Mouse (Mus musculus): Measurements from ENCODE around the gene Tomm40. TPM values are rescaled to one million over a fixed set of nuclear protein-coding genes. Genes with fewer than 3 reads are reported as not detected.

Gene Tomm40
- total and polyA plus RNA-seq, 2 experiments = 22.3 to 56.2 TPM

GRCm38 (mm10) chr7:19742468-19742867 is 27.2 kb upstream of the Tomm40 start:
- H3K79me2 ChIP-seq (ENCODE audit: control insufficient read depth, insufficient read depth, low read length) = peaks cover 12% of the 10 kb centered on the region; the same call in 1 of the 2 replicates
- WGBS = 54% methylated on average over 5 of the region's 5 CpGs
- no peak overlapping the region for H3K27ac ChIP-seq (replicated peaks; ENCODE audit: insufficient read depth, low read depth, low read length)
- TF ChIP-seq CTCF (IDR thresholded peaks at IDR 0.05; ENCODE audit: low read depth, low read length) = no peak
- no peaks in the 10 kb centered on the region for H3K27me3 ChIP-seq (ENCODE audit: control insufficient read depth, insufficient read depth, low read length)
- DNase-seq (ENCODE audit: extremely low read depth, low read depth, low spot score) = no peak
- H3K4me3 ChIP-seq (ENCODE audit: insufficient read depth, low read depth, low read length) = no peak overlapping the region
- H3K4me1 ChIP-seq (ENCODE audit: control insufficient read depth, insufficient read depth, low read length) = peaks cover 8% of the 10 kb centered on the region; the same call in 1 of the 2 replicates
- no peak overlapping the region for H3K9ac ChIP-seq (ENCODE audit: low read depth, low read length)
- peaks cover 2% of the 10 kb centered on the region; the same call in 1 of the 2 replicates for H3K36me3 ChIP-seq (ENCODE audit: control insufficient read depth, insufficient read depth, low read length)

- H3K27me3 ChIP-seq (ENCODE audit: control insufficient read depth, insufficient read depth, low read length) = no peaks in the 10 kb centered on the region
- DNase-seq (ENCODE audit: extremely low read depth, low read depth, low spot score) = no peak
- peaks cover 5% of the 10 kb centered on the region; the same call in 1 of the 2 replicates for H3K79me2 ChIP-seq (ENCODE audit: control insufficient read depth, insufficient read depth, low read length)
- peaks cover 2% of the 10 kb centered on the region; the same call in 1 of the 2 replicates for H3K4me1 ChIP-seq (ENCODE audit: control insufficient read depth, insufficient read depth, low read length)
- no peak overlapping the region for H3K4me3 ChIP-seq (ENCODE audit: insufficient read depth, low read depth, low read length)
- H3K36me3 ChIP-seq (ENCODE audit: control insufficient read depth, insufficient read depth, low read length) = peaks cover 4% of the 10 kb centered on the region
- H3K27ac ChIP-seq (replicated peaks; ENCODE audit: insufficient read depth, low read depth, low read length) = no peak overlapping the region
- 53% methylated on average over 8 of the region's 8 CpGs for WGBS
- no peak for TF ChIP-seq CTCF (IDR thresholded peaks at IDR 0.05; ENCODE audit: low read depth, low read length)
- TF ChIP-seq POLR2A (IDR thresholded peaks at IDR 0.05; ENCODE audit: extremely low read depth, insufficient read depth, low read length) = no peak
- no peak overlapping the region for H3K9ac ChIP-seq (ENCODE audit: low read depth, low read length)
Observed at GRCm38 (mm10) chr7:19741329-19742031, 26.2 kb upstream of the Tomm40 start.

- peaks cover 5% of the 10 kb centered on the region for H3K36me3 ChIP-seq (ENCODE audit: control insufficient read depth, insufficient read depth, low read length)
- TF ChIP-seq POLR2A (IDR thresholded peaks at IDR 0.05; ENCODE audit: extremely low read depth, insufficient read depth, low read length) (no peak), CTCF (IDR thresholded peaks at IDR 0.05; ENCODE audit: low read depth, low read length) (peak; percentile 50)
- no peak overlapping the region for H3K27ac ChIP-seq (replicated peaks; ENCODE audit: insufficient read depth, low read depth, low read length)
- no peak for DNase-seq (ENCODE audit: extremely low read depth, low read depth, low spot score)
- no peaks in the 10 kb centered on the region for H3K4me1 ChIP-seq (ENCODE audit: control insufficient read depth, insufficient read depth, low read length)
- H3K4me3 ChIP-seq (ENCODE audit: insufficient read depth, low read depth, low read length) = no peak overlapping the region
- 86% methylated on average over 11 of the region's 11 CpGs for WGBS
- no peak overlapping the region for H3K9ac ChIP-seq (ENCODE audit: low read depth, low read length)
- no peaks in the 10 kb centered on the region for H3K27me3 ChIP-seq (ENCODE audit: control insufficient read depth, insufficient read depth, low read length)
- peaks cover 3% of the 10 kb centered on the region; the same call in 1 of the 2 replicates for H3K79me2 ChIP-seq (ENCODE audit: control insufficient read depth, insufficient read depth, low read length)
Observed at GRCm38 (mm10) chr7:19740269-19740668, 25.0 kb upstream of the Tomm40 start.

- Histone ChIP-seq H3K36me3 (ENCODE audit: control insufficient read depth, insufficient read depth, low read length) (peaks cover 12% of the 10 kb centered on the region), H3K4me1 (ENCODE audit: control insufficient read depth, insufficient read depth, low read length) (no peaks in the 10 kb centered on the region), H3K27me3 (ENCODE audit: control insufficient read depth, insufficient read depth, low read length) (no peaks in the 10 kb centered on the region), H3K9ac (ENCODE audit: low read depth, low read length) (no peak overlapping the region), H3K79me2 (ENCODE audit: control insufficient read depth, insufficient read depth, low read length) (peaks cover 3% of the 10 kb centered on the region; the same call in 1 of the 2 replicates), H3K4me3 (ENCODE audit: insufficient read depth, low read depth, low read length) (no peak overlapping the region), H3K27ac (replicated peaks; ENCODE audit: insufficient read depth, low read depth, low read length) (no peak overlapping the region)
- 96% methylated on average over 3 of the region's 3 CpGs for WGBS
- TF ChIP-seq CTCF (IDR thresholded peaks at IDR 0.05; ENCODE audit: low read depth, low read length) = peak; percentile 28; the same call in 1 of the 2 replicates
- TF ChIP-seq POLR2A (IDR thresholded peaks at IDR 0.05; ENCODE audit: extremely low read depth, insufficient read depth, low read length) = no peak
- DNase-seq (ENCODE audit: extremely low read depth, low read depth, low spot score) = no peak
Observed at GRCm38 (mm10) chr7:19738771-19739170, 23.5 kb upstream of the Tomm40 start.

GRCm38 (mm10) chr7:19736389-19737057 is 21.3 kb upstream of the Tomm40 start:
- H3K27ac ChIP-seq (replicated peaks; ENCODE audit: insufficient read depth, low read depth, low read length) = no peak overlapping the region
- WGBS = 84% methylated on average over 16 of the region's 16 CpGs
- no peak overlapping the region for H3K9ac ChIP-seq (ENCODE audit: low read depth, low read length)
- H3K4me1 ChIP-seq (ENCODE audit: control insufficient read depth, insufficient read depth, low read length) = no peaks in the 10 kb centered on the region
- DNase-seq (ENCODE audit: extremely low read depth, low read depth, low spot score) = no peak
- no peak overlapping the region for H3K4me3 ChIP-seq (ENCODE audit: insufficient read depth, low read depth, low read length)
- peaks cover 3% of the 10 kb centered on the region; the same call in 1 of the 2 replicates for H3K79me2 ChIP-seq (ENCODE audit: control insufficient read depth, insufficient read depth, low read length)
- no peaks in the 10 kb centered on the region for H3K27me3 ChIP-seq (ENCODE audit: control insufficient read depth, insufficient read depth, low read length)
- TF ChIP-seq POLR2A (IDR thresholded peaks at IDR 0.05; ENCODE audit: extremely low read depth, insufficient read depth, low read length) (no peak), CTCF (IDR thresholded peaks at IDR 0.05; ENCODE audit: low read depth, low read length) (no peak)
- H3K36me3 ChIP-seq (ENCODE audit: control insufficient read depth, insufficient read depth, low read length) = peaks cover 22% of the 10 kb centered on the region

Data from liver, adult 2 months (tissue).